Mouse (Mus musculus) gastrocnemius, postnatal 10 days (tissue): ENCODE measurements around the gene Mmp11. TPM values are rescaled to one million over a fixed set of nuclear protein-coding genes. Genes with fewer than 3 reads are reported as not detected.
A peak's percentile ranks its signal among the peaks of the same experiment; 100 is the strongest.
"Not testable (repeated sequence)": the region's sequence is repeated elsewhere in the genome, so short reads cannot be mapped to it uniquely, and the experiment has no call there.

Source experiments
- DNase-seq: peaks from one replicate; pipeline ENCODE4 v3.0.0; 2021; ENCODE audit warnings: mixed read lengths
- total RNA-seq, 2 experiments: library from RNA; stranded (reverse); gene quantifications; 2 replicates each; pipeline ENCODE4 v1.2.3; 2021

Gene Mmp11
- total RNA-seq, 2 experiments from 2014 or later = 5.1 to 7.4 TPM

DNA sequence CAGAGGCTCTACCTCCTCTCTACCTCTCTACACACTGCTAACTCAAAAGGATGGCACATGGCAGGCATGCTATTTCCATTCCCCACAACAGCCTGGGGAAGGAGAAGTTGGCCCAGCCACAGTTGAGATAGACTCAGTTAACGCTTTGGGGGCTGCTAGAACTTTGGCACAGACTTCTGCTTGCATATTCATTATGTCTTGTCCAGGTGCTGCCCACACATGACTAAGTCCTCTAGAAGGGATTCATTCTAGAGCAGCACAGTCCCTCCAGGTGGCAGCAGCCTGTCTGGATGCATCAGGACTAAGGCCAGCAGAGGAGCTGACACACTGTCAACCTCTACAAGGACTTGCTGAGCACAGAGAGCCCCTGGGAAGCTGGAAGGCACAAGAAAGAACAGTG is 40.1 kb downstream of the Mmp11 start:
- DNase-seq = no peak

DNA sequence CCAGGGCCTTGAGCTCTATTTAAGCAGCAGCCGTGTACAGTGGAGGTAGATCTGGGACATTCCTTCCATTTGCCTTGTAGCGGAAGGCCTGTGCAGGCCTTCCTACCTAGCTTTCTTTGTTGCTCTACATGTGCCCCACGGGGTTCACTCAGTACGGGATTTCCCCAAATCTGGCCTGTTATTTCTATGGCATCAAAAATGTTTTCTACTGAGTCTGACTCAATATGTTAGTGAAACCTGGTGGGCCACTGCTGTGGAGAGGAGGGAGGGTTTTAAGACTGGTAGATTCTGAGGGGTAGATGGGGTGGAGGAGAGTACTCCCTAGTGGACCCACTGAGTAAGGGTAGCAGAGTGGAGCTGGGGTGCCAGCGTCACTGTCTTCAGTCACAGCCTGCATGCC is 40.6 kb downstream of the Mmp11 start:
- DNase-seq = no peak

DNA sequence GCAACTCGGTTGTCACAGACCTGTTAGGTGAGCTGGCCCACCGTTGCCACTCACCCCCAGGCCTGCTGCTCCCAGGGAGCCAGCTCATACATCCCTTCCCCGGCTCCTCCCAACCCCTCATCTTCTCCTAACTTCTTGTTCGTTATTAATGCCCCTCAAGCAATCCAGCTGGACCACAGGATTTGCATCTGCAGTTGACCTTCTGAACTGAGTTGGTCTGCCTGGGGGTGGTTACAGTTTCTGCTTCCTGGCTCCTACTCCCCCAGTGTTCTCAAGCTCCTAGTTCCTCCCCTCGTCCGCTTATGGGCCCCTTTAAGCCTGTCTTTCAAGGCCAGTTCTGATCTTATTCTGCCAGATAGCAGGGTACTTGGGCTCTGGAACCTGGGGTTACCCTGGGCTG is 41.7 kb downstream of the Mmp11 start:
- DNase-seq = no peak

DNA sequence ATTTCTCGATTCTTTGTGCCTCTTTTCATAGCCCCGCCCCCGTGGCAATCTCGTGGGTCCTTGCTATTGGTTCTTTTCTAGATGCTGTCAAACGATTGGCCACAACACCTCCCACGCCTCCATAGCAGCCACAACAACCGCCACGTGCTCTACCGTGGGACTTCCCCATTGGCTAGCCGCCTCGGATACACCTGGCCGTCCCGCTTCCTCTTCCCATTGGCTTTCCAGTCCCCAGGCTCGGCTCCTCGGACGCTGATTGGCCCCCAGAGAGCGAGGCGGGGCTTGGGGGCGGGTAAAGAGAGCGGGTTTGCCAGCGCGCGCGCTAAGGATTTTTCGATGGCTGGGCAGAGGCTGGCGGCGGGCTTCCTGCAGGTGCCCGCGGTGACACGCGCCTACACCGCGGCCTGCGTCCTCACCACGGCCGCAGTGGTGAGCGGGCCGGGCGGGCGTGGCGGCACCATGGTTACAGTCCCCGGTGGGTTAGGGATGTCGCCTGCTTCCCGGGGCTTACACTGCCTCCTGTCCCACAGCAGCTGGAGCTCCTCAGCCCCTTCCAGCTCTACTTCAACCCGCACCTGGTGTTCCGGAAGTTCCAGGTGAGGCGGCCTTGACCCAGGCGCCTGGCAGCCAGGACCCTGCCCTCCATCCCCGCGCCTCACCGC is 43.1 kb downstream of the Mmp11 start, which contains the start of gene Derl3:
Gene Derl3, plus strand, starts transcription at position 325 of the 662 bp plus-strand sequence.
- DNase-seq = peak; percentile 80

DNA sequence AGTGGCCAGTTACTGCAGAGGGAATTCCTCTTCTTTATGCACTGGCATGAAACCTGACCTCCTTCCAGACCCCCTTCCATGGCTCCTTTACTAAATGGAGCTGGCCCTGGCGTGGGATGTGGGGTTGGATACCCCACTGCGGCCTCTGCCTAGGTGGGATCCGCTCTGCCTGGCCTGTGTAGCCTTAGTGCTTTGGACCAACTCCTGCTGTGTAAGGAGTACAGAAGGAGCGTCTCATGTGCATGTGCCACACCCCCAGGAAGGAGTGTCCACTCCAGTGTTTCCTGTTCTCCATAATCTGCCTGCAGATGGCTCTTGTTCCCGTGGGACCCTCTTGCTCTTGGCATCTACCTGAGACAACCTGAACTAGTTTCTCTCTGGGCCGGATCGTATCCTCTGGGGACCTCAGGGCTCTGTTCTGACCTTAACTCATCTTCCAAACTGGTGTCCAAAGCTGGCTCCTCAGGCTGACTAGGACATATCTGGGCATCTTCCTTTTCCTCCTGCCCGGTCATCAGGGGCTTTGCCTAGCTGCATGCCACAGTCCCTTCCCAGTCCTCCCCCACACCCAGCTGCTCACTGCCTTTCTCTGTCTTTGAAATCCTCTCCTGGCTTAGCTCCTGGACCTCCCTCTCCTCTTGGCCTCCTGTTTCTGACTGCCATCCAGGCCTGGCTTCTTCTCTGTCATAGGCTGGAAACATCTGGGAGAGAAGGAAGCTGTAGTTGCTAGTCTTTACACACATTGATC is 46.7 kb downstream of the Mmp11 start:
- no peak for DNase-seq

DNA sequence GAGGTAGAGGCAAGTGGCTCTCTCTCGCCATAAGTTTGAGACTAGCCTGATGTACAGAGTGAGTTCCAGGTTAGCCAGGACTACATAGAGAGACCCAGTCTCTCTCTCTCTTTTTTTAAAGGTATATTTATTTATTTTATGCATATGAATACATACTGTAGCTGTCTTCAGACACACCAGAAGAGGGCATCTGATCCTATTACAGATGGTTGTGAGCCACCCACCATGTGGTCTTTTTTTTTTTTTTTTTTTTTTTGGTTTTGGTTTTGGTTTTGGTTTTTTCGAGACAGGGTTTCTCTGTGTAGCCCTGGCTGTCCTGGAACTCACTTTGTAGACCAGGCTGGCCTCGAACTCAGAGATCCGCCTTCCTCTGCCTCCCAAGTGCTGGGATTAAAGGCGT is 48.8 kb downstream of the Mmp11 start:
- DNase-seq = not testable (repeated sequence)

DNA sequence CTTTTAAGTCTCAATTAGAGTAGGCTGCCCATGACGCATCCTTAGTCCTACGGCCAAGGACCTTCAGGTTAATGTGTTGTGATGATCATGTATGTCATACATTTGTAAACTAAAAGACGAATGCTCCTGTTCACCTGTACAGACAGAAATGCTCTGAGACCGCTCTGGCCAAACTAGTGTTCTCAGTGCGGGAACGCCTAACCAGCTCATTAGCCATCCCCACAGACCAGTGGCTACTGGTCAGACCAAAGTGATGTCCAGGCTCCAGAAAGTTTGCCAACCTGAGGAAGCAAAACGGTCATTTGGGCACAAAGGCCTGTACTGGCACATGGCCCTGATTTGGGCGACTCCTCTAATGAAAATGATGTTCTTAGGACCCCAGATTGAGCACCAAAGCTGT is 51.6 kb downstream of the Mmp11 start:
- no peak for DNase-seq

DNA sequence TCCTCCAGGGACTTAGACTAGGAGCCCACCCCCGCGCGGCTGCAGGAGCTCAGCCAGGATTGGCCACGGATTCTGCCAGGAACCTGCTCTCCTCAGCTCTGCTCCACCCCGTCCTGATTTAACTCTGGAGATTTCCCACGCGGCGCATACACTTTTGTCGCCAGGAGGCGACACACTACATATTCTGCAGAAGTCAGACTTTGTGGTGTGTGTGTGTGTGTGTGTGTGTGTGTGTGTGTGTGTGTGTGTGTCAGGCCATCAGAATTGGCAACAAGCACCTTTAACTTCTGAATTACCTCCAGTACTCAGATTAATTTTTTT is 53.1 kb downstream of the Mmp11 start:
- peak; percentile 73 for DNase-seq

DNA sequence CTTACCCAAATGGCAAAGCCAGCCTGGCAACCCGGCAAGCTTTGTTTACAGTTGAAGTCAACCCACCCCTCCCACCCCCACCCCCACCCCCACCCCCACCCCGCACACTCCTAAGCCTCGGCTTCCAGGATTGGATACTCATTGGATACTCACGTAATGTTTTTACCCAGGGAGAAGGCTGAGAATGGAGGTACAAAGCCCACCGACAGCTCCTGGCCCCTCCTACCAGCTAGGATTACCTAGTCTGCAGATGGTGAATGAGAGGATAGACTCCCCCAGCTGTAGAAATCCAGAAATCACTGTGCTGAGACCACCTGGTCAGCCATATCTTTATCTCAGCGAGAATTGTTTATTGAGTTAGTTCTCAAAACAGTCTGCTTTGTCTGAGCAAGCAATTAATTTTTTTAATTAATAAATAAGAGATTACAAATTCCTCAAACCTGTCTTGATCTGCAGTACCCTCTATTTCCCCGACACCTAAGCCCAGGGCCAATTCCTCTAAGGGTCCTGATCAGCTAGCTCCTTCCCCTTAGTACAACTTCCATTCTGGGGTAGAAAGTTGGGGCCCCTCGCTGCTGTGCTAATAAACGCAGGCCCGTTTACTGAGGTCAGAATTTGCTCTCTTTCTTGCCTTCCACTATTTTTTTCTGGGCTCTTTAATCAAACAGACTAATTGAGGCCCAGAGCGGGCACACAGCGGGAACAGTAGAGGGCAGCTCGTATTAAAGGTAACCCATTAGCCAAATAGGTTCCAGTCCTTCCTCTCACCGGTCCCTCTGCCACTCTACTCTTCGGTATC is 53.7 kb downstream of the Mmp11 start:
- no peak for DNase-seq

DNA sequence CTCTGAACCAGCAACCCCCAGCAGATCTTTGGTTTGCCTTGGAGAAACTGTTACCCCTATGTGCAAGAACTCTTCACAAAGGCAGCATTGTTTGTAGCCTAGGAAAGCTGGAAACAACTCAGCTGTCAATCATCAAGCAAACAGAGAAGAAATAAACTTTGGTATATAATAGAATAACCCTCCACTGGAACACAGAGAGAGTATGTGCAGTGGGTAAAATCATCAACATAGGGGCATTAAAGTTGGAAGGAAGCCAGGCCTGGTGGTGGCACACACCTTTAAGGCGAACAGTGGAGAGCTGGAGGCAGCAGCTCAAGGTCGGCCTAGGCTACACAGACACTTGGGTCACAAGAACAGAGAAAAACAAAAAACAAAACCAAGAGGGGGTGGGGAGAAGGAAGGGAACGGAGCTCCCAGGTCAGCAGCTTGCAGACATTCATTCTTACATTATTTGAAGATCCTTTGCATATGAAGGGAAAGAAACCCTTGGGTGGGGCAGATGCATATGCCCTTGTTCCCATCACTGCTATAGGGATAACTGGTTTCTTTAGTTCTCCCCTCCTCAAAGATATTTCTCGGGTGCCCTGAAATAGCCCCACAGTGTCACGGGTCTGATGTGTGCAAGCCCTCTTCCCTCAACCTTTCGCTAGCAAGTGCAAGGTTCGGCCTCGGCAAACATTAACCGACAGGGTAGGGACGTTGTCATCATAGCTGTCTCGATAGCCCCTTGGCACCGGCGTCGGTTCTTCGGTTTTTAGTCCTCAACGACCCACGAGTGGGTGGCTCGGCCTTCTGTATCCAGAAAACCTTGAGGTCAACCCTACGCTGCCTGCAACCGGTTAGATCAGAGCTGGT is 54.5 kb downstream of the Mmp11 start:
- DNase-seq = no peak

DNA sequence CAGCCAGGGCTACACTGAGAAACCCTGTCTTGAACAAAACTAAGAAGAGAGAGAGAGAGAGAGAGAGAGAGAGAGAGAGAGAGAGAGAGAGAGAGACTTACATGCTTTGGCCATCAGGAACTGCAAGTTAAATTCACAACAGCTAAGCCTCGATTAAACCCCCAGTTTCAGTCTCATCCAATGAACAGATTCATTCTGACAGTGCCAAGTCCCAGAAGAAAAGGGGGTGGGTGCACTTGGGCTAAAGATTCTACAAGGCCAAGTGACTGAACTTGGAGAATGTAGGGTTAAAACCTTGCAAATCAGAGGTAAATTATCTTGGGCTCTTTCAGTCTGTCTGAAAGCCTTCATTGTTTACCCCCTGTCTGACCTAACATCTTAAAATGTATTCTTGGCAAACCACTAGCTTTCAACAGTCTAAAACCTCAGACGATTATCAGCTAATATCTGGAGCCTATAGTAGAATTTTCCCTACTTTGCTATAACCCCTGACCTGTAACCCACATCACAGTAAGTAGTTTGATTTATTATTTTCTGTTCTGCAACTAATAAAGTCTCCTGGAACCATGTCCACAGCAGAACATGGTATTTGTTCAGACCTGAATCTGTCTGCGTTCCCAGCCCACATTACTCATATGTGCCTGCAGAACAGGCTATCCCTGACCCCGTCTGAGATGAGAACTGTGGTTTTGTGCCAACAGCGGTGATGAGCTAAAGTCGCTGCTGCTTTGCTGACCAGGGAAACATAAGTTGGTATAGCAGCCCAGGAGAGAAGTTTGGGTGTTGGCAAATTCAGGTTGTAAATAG is 55.3 kb downstream of the Mmp11 start:
- DNase-seq = no peak

DNA sequence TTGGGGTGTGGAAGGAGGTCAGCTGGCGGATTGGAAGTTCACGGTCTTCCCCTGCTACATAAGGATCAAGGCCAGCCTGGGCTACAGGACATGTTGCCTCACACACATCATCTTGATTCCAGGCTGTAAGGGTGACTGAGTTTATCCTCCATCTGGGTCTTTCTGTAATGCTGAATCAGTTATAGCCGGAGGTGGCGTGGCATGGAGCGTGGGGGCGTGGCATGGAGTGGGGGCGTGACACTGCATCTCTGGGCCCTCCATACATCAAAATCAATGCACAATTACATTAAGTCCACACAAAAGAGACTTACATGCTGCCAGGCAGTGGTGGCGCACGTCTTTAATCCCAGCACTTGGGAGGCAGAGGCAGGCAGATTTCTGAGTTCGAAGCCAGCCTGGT is 55.9 kb downstream of the Mmp11 start:
- DNase-seq = no peak

DNA sequence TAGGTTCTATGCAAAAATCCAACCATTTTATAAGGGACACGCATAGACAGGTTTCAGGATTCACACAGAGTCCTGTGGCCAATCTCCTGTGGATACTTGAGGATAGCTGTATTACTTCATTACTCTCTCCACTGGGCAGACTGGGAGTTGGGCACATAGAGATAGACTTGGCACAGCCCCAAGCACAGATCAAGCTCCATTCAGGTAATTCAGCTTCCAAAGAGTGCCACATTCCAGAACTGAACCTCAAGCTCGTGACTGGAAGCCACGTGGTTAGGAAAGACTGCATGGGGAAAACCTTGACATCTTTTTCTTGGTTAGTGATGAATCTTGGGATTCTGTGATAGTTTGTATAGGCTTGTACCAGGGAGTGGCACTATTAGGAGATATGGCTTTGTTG is 57.5 kb downstream of the Mmp11 start:
- no peak for DNase-seq

DNA sequence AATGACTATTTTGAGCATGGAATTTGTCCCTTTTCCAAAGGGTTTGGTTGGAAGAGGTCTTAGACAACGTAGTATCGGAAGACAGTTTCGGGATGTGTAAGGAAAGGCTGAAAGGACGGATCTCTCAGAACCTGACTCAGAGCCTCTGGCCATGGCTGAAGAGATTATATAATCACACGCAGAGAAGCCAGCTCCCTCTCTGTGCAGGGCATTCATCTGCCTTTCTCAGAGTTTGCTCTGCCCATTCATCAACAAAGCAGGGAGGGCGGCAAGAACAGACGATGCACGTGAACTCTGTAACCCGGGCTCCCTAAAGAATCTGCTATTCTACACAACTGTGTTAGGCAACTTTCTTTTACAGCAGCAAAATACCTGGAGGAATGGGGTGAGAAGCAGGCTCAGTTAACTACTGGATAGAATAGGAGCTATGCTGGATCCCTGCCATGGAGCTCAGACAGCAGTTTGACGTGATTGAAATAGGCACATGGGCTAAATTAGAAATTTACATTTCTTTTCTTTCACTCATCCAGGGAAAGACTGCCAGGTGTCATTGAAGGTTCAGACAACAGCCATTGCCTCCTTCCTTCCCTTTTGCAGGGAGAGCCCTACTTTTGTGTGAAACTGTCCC is 62.6 kb downstream of the Mmp11 start:
- DNase-seq = no peak

Other genes with a start within 250 kb of the Mmp11 start
- 10 to 100 TPM; 11.7 to 18.7 TPM for gene Cabin1, start 172.2 kb downstream of the Mmp11 start, total RNA-seq
- gene Ddt, start 163.1 kb downstream of the Mmp11 start, total RNA-seq = 10 to 100 TPM; 26.9 to 35.6 TPM
- gene Gm20441, start 155.5 kb downstream of the Mmp11 start, total RNA-seq = not detected
- gene Gstt3, start 155.1 kb downstream of the Mmp11 start, total RNA-seq = 1 to 10 TPM; 6.0 to 6.3 TPM
- 10 to 100 TPM; 12.0 to 12.5 TPM for gene Gstt1, start 137.9 kb downstream of the Mmp11 start, total RNA-seq
- gene Gstt4, start 114.0 kb downstream of the Mmp11 start, total RNA-seq = not detected
- 1 to 10 TPM; 7.1 to 8.4 TPM for gene Gstt2, start 99.1 kb downstream of the Mmp11 start, total RNA-seq
- gene Mif, start 76.3 kb downstream of the Mmp11 start, total RNA-seq = 100 to 1,000 TPM; 146 to 148 TPM
- under 1 TPM in 1 of 2 experiments, not detected in 1; 0.27 TPM for gene Derl3, start 43.1 kb downstream of the Mmp11 start, total RNA-seq
- gene Smarcb1, start 14.9 kb downstream of the Mmp11 start, total RNA-seq = 10 to 100 TPM; 30.5 to 39.1 TPM
- 100 to 1,000 TPM; 592 to 715 TPM for gene Chchd10, start 3.4 kb downstream of the Mmp11 start, total RNA-seq
- gene Gm867, start 4.2 kb upstream of the Mmp11 start, total RNA-seq = under 1 TPM in 1 of 2 experiments, not detected in 1; 0.27 TPM
- gene Vpreb3, start 6.6 kb upstream of the Mmp11 start, total RNA-seq = 1 to 10 TPM in 1 of 2 experiments, not detected in 1; 1.1 TPM
- gene Gm5134, start 18.0 kb upstream of the Mmp11 start, total RNA-seq = not detected
- 10 to 100 TPM in 1 of 2 experiments, 1 to 10 TPM in 1; 9.5 to 10.3 TPM for gene Zfp280b, start 96.2 kb upstream of the Mmp11 start, total RNA-seq
- gene Slc5a4b, start 174.5 kb upstream of the Mmp11 start, total RNA-seq = not detected
- not detected for gene Slc5a4a, start 211.0 kb upstream of the Mmp11 start, total RNA-seq